Mouse (Mus musculus) left cerebral cortex, postnatal 10 days (tissue): ENCODE measurements around the gene 1700102P08Rik. TPM values are rescaled to one million over a fixed set of nuclear protein-coding genes. Genes with fewer than 3 reads are reported as not detected.

Experiments
- DNase-seq, 2 experiments: peaks; one replicate each; pipeline ENCODE4 v3.0.0; 2021 to 2022; ENCODE audit warnings: low spot score in 2 of 2, mixed read lengths in 1 of 2; ENCODE audit errors: extremely low spot score in 1 of 2
- intact Hi-C: fragments of 180-260 bp; cut with DNase I; formaldehyde crosslinking; loops from one replicate; pipeline ENCODE4 v1.15.1; 2025
- total RNA-seq, 2 experiments: library from RNA; stranded (reverse); gene quantifications; 2 replicates each; pipeline ENCODE4 v1.2.3; 2021

The 1700102P08Rik gene
- total RNA-seq, 2 experiments from 2014 or later = 1.4 to 2.1 TPM

DNA sequence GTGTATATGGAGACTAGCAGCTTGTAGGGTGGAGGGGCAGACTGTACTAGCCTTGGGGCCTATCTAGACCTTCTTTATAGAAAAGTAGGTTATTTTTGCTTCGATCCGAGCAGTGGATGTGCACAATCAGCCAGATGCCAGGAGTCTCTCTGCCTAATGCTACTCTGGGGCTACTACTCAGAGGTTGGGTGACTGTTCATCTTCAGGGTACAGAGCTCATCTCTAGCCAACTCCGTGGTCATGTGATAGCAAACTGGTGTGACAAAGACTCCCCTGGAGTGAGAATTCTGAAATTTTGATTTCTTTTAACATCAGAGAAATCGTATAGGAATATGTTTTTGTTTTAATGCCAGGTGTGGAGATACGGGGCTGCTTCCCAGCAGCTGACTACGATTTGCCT is 60.3 kb downstream of the 1700102P08Rik start:
- intact Hi-C loops = loop anchor here (5.0 kb wide), 1 partner anchor 56 kb away; no protein-coding TSS in a partner anchor
- DNase-seq = no peak

DNA sequence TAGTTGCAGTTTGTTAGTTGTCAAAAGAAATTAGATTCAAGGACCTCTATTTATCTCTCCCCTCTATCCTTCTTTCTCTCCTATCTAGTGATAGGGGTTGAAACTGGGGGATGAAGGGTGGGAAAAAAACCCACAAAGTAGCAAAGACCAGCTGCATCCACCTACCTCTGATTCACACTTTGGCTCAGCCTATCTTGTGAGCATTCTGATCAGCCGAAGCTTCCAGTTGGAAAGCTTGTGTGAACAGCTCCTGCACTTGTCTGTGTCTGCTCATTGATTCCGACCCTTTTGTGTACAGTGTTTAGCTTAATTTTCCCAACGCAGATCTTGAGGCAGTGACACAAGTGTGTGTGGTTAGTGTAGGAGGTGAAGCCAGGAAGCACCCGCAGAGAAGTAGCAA is 60.9 kb downstream of the 1700102P08Rik start:
- intact Hi-C loops = loop anchor here (5.0 kb wide), 1 partner anchor 56 kb away; no protein-coding TSS in a partner anchor
- no peak for DNase-seq

- intact Hi-C loops = loop anchor here (5.0 kb wide), 1 partner anchor 57 kb away; no protein-coding TSS in a partner anchor
- DNase-seq = no peak
These were observed 61.8 kb downstream of the 1700102P08Rik start for GRCm38 (mm10) chr9:108454429-108454828.

- no peak for DNase-seq
- intact Hi-C loops = no loop called here
These were observed 63.4 kb downstream of the 1700102P08Rik start for GRCm38 (mm10) chr9:108455747-108456571.

GRCm38 (mm10) chr9:108456953-108457352 is 64.3 kb downstream of the 1700102P08Rik start:
- intact Hi-C loops = no loop called here

GRCm38 (mm10) chr9:108459939-108460318 is 67.3 kb downstream of the 1700102P08Rik start:
- DNase-seq = no peak
- intact Hi-C loops = no loop called here

More at GRCm38 (mm10) chr9:108456953-108457352, 64.3 kb downstream of the 1700102P08Rik start:
- DNase-seq = no peak

Other genes with a start within 250 kb of the 1700102P08Rik start
- 100 to 1,000 TPM; 139 to 142 TPM for gene Bsn, start 202.4 kb upstream of the 1700102P08Rik start, total RNA-seq
- 100 to 1,000 TPM; 131 to 135 TPM for gene Dag1, start 128.8 kb upstream of the 1700102P08Rik start, total RNA-seq
- gene Nicn1, start 102.4 kb upstream of the 1700102P08Rik start, total RNA-seq = 100 to 1,000 TPM; 118 to 122 TPM
- 10 to 100 TPM; 22.5 to 23.5 TPM for gene Amt, start 96.0 kb upstream of the 1700102P08Rik start, total RNA-seq
- 100 to 1,000 TPM; 209 to 216 TPM for gene Rhoa, start 86.7 kb upstream of the 1700102P08Rik start, total RNA-seq
- 10 to 100 TPM; 58.0 to 59.3 TPM for gene Tcta, start 86.6 kb upstream of the 1700102P08Rik start, total RNA-seq
- 10 to 100 TPM; 91.2 to 92.6 TPM for gene Gpx1, start 53.9 kb upstream of the 1700102P08Rik start, total RNA-seq
- gene Usp4, start 45.0 kb upstream of the 1700102P08Rik start, total RNA-seq = 100 to 1,000 TPM; 122 to 125 TPM
- under 1 TPM; 0.19 to 0.26 TPM for gene Ccdc36, start 35.7 kb downstream of the 1700102P08Rik start, total RNA-seq
- gene BC048562, start 43.7 kb downstream of the 1700102P08Rik start, total RNA-seq = not detected
- gene Ccdc71, start 67.7 kb downstream of the 1700102P08Rik start, total RNA-seq = 10 to 100 TPM; 38.7 to 39.6 TPM
- 10 to 100 TPM; 32.5 to 35.9 TPM for gene Klhdc8b, start 68.8 kb downstream of the 1700102P08Rik start, total RNA-seq
- gene Lamb2, start 86.9 kb downstream of the 1700102P08Rik start, total RNA-seq = 10 to 100 TPM; 29.6 to 34.2 TPM
- 100 to 1,000 TPM; 104 to 114 TPM for gene Usp19, start 97.8 kb downstream of the 1700102P08Rik start, total RNA-seq
- gene Qars, start 114.9 kb downstream of the 1700102P08Rik start, total RNA-seq = 10 to 100 TPM; 82.9 to 91.8 TPM
- gene Qrich1, start 124.0 kb downstream of the 1700102P08Rik start, total RNA-seq = 100 to 1,000 TPM; 125 to 131 TPM
- 10 to 100 TPM; 64.3 to 68.3 TPM for gene Impdh2, start 167.5 kb downstream of the 1700102P08Rik start, total RNA-seq
- gene Ndufaf3, start 174.6 kb downstream of the 1700102P08Rik start, total RNA-seq = 10 to 100 TPM; 53.3 to 57.0 TPM
- gene Dalrd3, start 177.1 kb downstream of the 1700102P08Rik start, total RNA-seq = 10 to 100 TPM; 70.9 to 76.1 TPM
- gene Wdr6, start 185.9 kb downstream of the 1700102P08Rik start, total RNA-seq = 100 to 1,000 TPM; 282 TPM
- 10 to 100 TPM; 47.8 to 52.2 TPM for gene P4htm, start 204.9 kb downstream of the 1700102P08Rik start, total RNA-seq